Mouse (Mus musculus) ES-E14 (cell line): ENCODE results near the gene Xbp1.

Experiments used
- CHD2 ChIP-seq: IDR thresholded peaks from 2 replicates; pipeline ENCODE4 v1.6.1; 2014; ENCODE audit warnings: mild to moderate bottlenecking, low read depth, low read length, inconsistent platforms
- MAFK ChIP-seq: IDR thresholded peaks from 2 replicates; pipeline ENCODE4 v1.6.1; 2014; ENCODE audit warnings: mild to moderate bottlenecking, low read depth, low read length, inconsistent platforms; ENCODE audit not compliant: insufficient read depth
- ZC3H11A ChIP-seq: IDR thresholded peaks from 2 replicates; pipeline ENCODE4 v1.6.1; 2012; ENCODE audit warnings: low read depth, mild to moderate bottlenecking, inconsistent platforms, low read length, borderline replicate concordance
- ZNF384 ChIP-seq: IDR thresholded peaks from 2 replicates; pipeline ENCODE4 v1.6.1; 2012; ENCODE audit warnings: low read depth, low read length, inconsistent platforms

GRCm38 (mm10) chr11:5515655-5516054 is 4.8 kb upstream of the Xbp1 start:
- TF ChIP-seq ZNF384 (no peak), MAFK (no peak), CHD2 (no peak), ZC3H11A (no peak)
